Mouse (Mus musculus) bone marrow, adult 2 months (tissue): Measurements from ENCODE around the gene Smad1. TPM values are rescaled to one million over a fixed set of nuclear protein-coding genes. Genes with fewer than 3 reads are reported as not detected.
A peak's percentile ranks its signal among the peaks of the same experiment; 100 is the strongest.

Source experiments
- H3K27ac ChIP-seq: fragments of 200-500 bp; 2 replicates; pipeline ENCODE4 v1.5.1; 2012; ENCODE audit warnings: low read depth, mild to moderate bottlenecking, control low read depth, inconsistent platforms, low read length; ENCODE audit not compliant: control insufficient read depth, poor library complexity, insufficient read depth
- H3K4me1 ChIP-seq: fragments of 200-500 bp; 2 replicates; pipeline ENCODE4 v1.6.1; 2011; ENCODE audit warnings: low read length; ENCODE audit not compliant: control insufficient read depth, insufficient read depth
- H3K4me3 ChIP-seq: fragments of 200-500 bp; replicated peaks from 2 replicates; pipeline ENCODE3; 2011; ENCODE audit warnings: mild to moderate bottlenecking, low read depth, low read length, control low read depth; ENCODE audit not compliant: control insufficient read depth
- CTCF ChIP-seq: fragments of 200-500 bp; IDR thresholded peaks from 2 replicates; pipeline ENCODE4 v1.5.1; 2011; ENCODE audit warnings: low read length, control low read depth; ENCODE audit not compliant: control insufficient read depth, insufficient read depth
- POLR2A ChIP-seq: fragments of 200-500 bp; IDR thresholded peaks from 2 replicates; pipeline ENCODE4 v1.6.1; 2011; ENCODE audit warnings: low read depth, mild to moderate bottlenecking, control low read depth, low read length, borderline replicate concordance; ENCODE audit not compliant: control insufficient read depth
- WGBS: fragments of 180-500 bp; shearing (Covaris S2); methylation state at CpG from one replicate; pipeline ENCODE4 v1.1.7; 2018; 5-methylcytosine and 5-hydroxymethylcytosine counted together
- polyA plus RNA-seq: library from polyadenylated mRNA; stranded (reverse); fragments of >200 nt; gene quantifications from 2 replicates; pipeline ENCODE4 v1.2.4, GENCODE M21; 2011; ENCODE audit warnings: low replicate concordance; ENCODE audit not compliant: missing spikeins, insufficient read depth, insufficient read length

The Smad1 gene
- polyA plus RNA-seq, 1 experiment = 5.3 TPM

GRCm38 (mm10) chr8:79360302-79360701 is 39.0 kb downstream of the Smad1 start:
- no peak overlapping the region for H3K4me3 ChIP-seq
- WGBS = 85% methylated on average over 9 of the region's 9 CpGs
- peaks cover 1% of the 10 kb centered on the region; the same call in 1 of the 2 replicates for H3K4me1 ChIP-seq
- no peak overlapping the region for H3K27ac ChIP-seq
- TF ChIP-seq POLR2A (no peak), CTCF (no peak)

- 82% methylated on average over 16 of the region's 16 CpGs for WGBS
- no peak for TF ChIP-seq POLR2A
- TF ChIP-seq CTCF = no peak
- Histone ChIP-seq H3K4me3 (no peak overlapping the region), H3K4me1 (no peaks in the 10 kb centered on the region), H3K27ac (no peak overlapping the region)
Observed at GRCm38 (mm10) chr8:79355721-79356434, 43.4 kb downstream of the Smad1 start.

- H3K27ac ChIP-seq = no peak overlapping the region
- H3K4me1 ChIP-seq = no peaks in the 10 kb centered on the region
- TF ChIP-seq CTCF (no peak), POLR2A (no peak)
- WGBS = 85% methylated on average over 7 of the region's 7 CpGs
- no peak overlapping the region for H3K4me3 ChIP-seq
Observed at GRCm38 (mm10) chr8:79354009-79354408, 45.3 kb downstream of the Smad1 start.

- Histone ChIP-seq H3K4me3 (no peak overlapping the region), H3K4me1 (no peaks in the 10 kb centered on the region), H3K27ac (no peak overlapping the region)
- WGBS = 86% methylated on average over 8 of the region's 8 CpGs
- TF ChIP-seq CTCF = no peak
- no peak for TF ChIP-seq POLR2A
Observed at GRCm38 (mm10) chr8:79351916-79352315, 47.4 kb downstream of the Smad1 start.

- no peak overlapping the region for H3K4me3 ChIP-seq
- no peak overlapping the region for H3K27ac ChIP-seq
- H3K4me1 ChIP-seq = no peaks in the 10 kb centered on the region
- TF ChIP-seq POLR2A (no peak), CTCF (no peak)
- 66% methylated on average over 3 of the region's 3 CpGs for WGBS
Observed at GRCm38 (mm10) chr8:79350805-79351204, 48.5 kb downstream of the Smad1 start.

GRCm38 (mm10) chr8:79350094-79350593 is 49.2 kb downstream of the Smad1 start:
- Histone ChIP-seq H3K4me1 (no peaks in the 10 kb centered on the region), H3K27ac (no peak overlapping the region), H3K4me3 (no peak overlapping the region)
- TF ChIP-seq POLR2A = no peak
- no peak for TF ChIP-seq CTCF
- WGBS = 34% methylated on average over 6 of the region's 6 CpGs

GRCm38 (mm10) chr8:79346414-79346813 is 52.9 kb downstream of the Smad1 start:
- Histone ChIP-seq H3K4me3 (no peak overlapping the region), H3K27ac (no peak overlapping the region), H3K4me1 (no peaks in the 10 kb centered on the region)
- TF ChIP-seq POLR2A (no peak), CTCF (no peak)
- 91% methylated on average over 10 of the region's 10 CpGs for WGBS

GRCm38 (mm10) chr8:79345856-79346255 is 53.5 kb downstream of the Smad1 start:
- no peaks in the 10 kb centered on the region for H3K4me1 ChIP-seq
- no peak for TF ChIP-seq POLR2A
- no peak for TF ChIP-seq CTCF
- WGBS = 83% methylated on average over 6 of the region's 6 CpGs
- no peak overlapping the region for H3K4me3 ChIP-seq
- H3K27ac ChIP-seq = no peak overlapping the region

GRCm38 (mm10) chr8:79341236-79341635 is 58.1 kb downstream of the Smad1 start:
- Histone ChIP-seq H3K27ac (no peak overlapping the region), H3K4me3 (no peak overlapping the region), H3K4me1 (no peaks in the 10 kb centered on the region)
- TF ChIP-seq POLR2A (no peak), CTCF (no peak)
- WGBS = 75% methylated on average over 8 of the region's 8 CpGs

- WGBS = 70% methylated on average over 9 of the region's 9 CpGs
- H3K4me1 ChIP-seq = no peaks in the 10 kb centered on the region
- TF ChIP-seq POLR2A (no peak), CTCF (peak; percentile 50; the same call in 1 of the 2 replicates)
- H3K27ac ChIP-seq = no peak overlapping the region
- no peak overlapping the region for H3K4me3 ChIP-seq
Observed at GRCm38 (mm10) chr8:79339555-79339954, 59.8 kb downstream of the Smad1 start.
